ENCODE assay signal across 8 mouse cellular contexts in the genomic region with DNA sequence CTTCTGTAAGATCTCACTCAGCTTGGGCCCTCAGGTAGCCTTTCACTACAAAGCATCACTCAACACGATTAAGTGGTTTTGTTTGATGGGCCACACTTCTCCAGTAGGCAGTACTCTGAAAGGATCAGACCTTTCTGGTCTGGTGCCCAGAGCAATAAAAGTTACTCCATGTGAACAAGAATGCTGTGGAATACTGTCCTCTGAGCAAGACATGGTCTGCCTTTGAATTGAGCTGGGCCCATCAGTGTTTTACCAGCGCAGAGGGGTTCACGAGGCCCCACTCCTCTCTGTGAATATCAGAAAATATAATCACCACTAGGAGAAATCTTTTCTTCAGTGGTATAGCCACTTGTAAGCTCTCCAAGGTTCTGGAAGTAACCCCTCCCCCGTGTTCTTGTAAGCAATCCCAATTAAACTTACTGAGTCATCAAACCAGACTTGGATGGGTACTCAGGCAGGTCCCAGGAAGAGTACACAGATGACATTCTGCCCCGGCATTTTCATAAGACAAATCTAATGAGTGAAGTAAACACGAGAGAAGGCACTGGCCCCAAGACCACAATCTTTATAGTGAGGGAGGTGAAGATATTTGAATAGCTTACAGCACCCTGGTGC.
"Had no signal": no experiment of that assay in that cellular context is flagged by ENCODE, and none has a peak within 500 bp of the region (broad histone marks: within the 10 kb centered on the region; RNA-seq: fewer than 3 reads in every experiment).

No protein-coding gene starts in this region.

- H3K27me3 ChIP-seq: kidney, embryonic 15.5 days; limb, embryonic 13.5 days had no signal

- H3K4me3 ChIP-seq: kidney, embryonic 15.5 days; limb, embryonic 13.5 days; midbrain, embryonic 12.5 days had no signal

- H3K4me2 ChIP-seq: kidney, embryonic 15.5 days; limb, embryonic 13.5 days; midbrain, embryonic 12.5 days had no signal

- H3K4me1 ChIP-seq: kidney, embryonic 15.5 days had no signal

- H3K9ac ChIP-seq: kidney, embryonic 15.5 days; limb, embryonic 13.5 days; liver, embryonic 14.5 days; midbrain, embryonic 12.5 days had no signal

- ATAC-seq: intestine, postnatal 0 days had no signal

- H3K36me3 ChIP-seq: kidney, embryonic 15.5 days; limb, embryonic 13.5 days; midbrain, embryonic 12.5 days had no signal

- H3K27ac ChIP-seq: kidney, embryonic 15.5 days; limb, embryonic 13.5 days; liver, embryonic 14.5 days; midbrain, embryonic 12.5 days; stomach, postnatal 0 days had no signal

- DNase-seq: left cerebral cortex, postnatal 4 days; lung, adult 18-20 months had no signal

- H3K9me3 ChIP-seq: kidney, embryonic 15.5 days had no signal
